Mouse (Mus musculus) kidney, postnatal 0 days (tissue): ENCODE results near the gene Paqr3. TPM values are rescaled to one million over a fixed set of nuclear protein-coding genes. Genes with fewer than 3 reads are reported as not detected.

ENCODE experiments used
- ATAC-seq: fragments of 200-750 bp; cut with Nextera tagmentation; replicated peaks from 2 replicates; pipeline ENCODE4 v1.8.0; 2017; ENCODE audit warnings: low read depth, moderate number of reproducible peaks, moderate TSS enrichment, moderate library complexity; ENCODE audit not compliant: low FRiP score
- DNase-seq: peaks from one replicate; pipeline ENCODE4 v3.0.0-alpha.2; 2016; ENCODE audit warnings: low spot score
- H3K27ac ChIP-seq: fragments of 300-500 bp; sonication (generic); 2 replicates; pipeline ENCODE4 v1.5.1; 2014; ENCODE audit warnings: mild to moderate bottlenecking
- H3K27me3 ChIP-seq: fragments of 300-500 bp; sonication (generic); 2 replicates; pipeline ENCODE4 v1.6.1; 2014; ENCODE audit warnings: low read length, mixed read lengths; ENCODE audit not compliant: insufficient read depth
- H3K36me3 ChIP-seq: fragments of 300-500 bp; sonication (generic); 2 replicates; pipeline ENCODE4 v1.6.1; 2014; ENCODE audit warnings: low read length, mixed read lengths; ENCODE audit not compliant: insufficient read depth
- H3K4me1 ChIP-seq: fragments of 300-500 bp; sonication (generic); replicated peaks from 2 replicates; pipeline ENCODE4 v1.6.1; 2014; ENCODE audit warnings: antibody characterized with exemption, low read length, mixed read lengths; ENCODE audit not compliant: insufficient read depth
- H3K4me2 ChIP-seq: fragments of 300-500 bp; sonication (generic); 2 replicates; pipeline ENCODE4 v1.6.1; 2014; ENCODE audit warnings: mild to moderate bottlenecking, low read length, moderate library complexity, mixed read lengths
- H3K4me3 ChIP-seq: fragments of 300-500 bp; sonication (generic); replicated peaks from 2 replicates; pipeline ENCODE4 v1.5.1; 2014; ENCODE audit warnings: low read depth, low read length
- H3K9ac ChIP-seq: fragments of 300-500 bp; sonication (generic); 2 replicates; pipeline ENCODE4 v1.6.1; 2014; ENCODE audit warnings: low read depth, low read length
- H3K9me3 ChIP-seq: fragments of 300-500 bp; sonication (generic); replicated peaks from 2 replicates; pipeline ENCODE4 v1.6.1; 2016; ENCODE audit warnings: low read length, inconsistent platforms, mixed read lengths
- CTCF ChIP-seq: IDR thresholded peaks from 2 replicates; pipeline ENCODE4 v1.5.1; 2016; ENCODE audit warnings: antibody characterized with exemption, low read depth, mild to moderate bottlenecking, moderate library complexity
- WGBS: fragments of 180-500 bp; shearing (Covaris S2); extraction: QIAGEN DNeasy Blood & Tissue Kit; methylation state at CpG from one replicate; pipeline ENCODE4 v1.1.7; 2014; 5-methylcytosine and 5-hydroxymethylcytosine counted together
- polyA plus RNA-seq: library from polyadenylated mRNA; unstranded; fragments of >200 nt; fragmentation: Nextera tagmentation; extraction: Ambion mirVana; gene quantifications from 2 replicates; pipeline ENCODE4 v1.2.1, GENCODE M21; 2015

Gene Paqr3
- polyA plus RNA-seq, 1 experiment from 2014 or later: 3.3 TPM

GRCm38 (mm10) chr5:97097631-97098041, 13.8 kb downstream of the Paqr3 start:
- ATAC-seq: peak; percentile 92
- TF ChIP-seq CTCF: no peak
- Histone ChIP-seq H3K4me2 (no peak overlapping the region), H3K27me3 (no peaks in the 10 kb centered on the region), H3K9me3 (no peaks in the 10 kb centered on the region), H3K9ac (no peak overlapping the region), H3K27ac (no peak overlapping the region), H3K36me3 (0 out of 2 replicates have a peak, but pooled peaks cover 2% of the 10 kb centered on the region), H3K4me1 (no peaks in the 10 kb centered on the region), H3K4me3 (no peak overlapping the region)
- DNase-seq: no peak
- WGBS: 59% methylated on average over 9 of the region's 9 CpGs

DNA sequence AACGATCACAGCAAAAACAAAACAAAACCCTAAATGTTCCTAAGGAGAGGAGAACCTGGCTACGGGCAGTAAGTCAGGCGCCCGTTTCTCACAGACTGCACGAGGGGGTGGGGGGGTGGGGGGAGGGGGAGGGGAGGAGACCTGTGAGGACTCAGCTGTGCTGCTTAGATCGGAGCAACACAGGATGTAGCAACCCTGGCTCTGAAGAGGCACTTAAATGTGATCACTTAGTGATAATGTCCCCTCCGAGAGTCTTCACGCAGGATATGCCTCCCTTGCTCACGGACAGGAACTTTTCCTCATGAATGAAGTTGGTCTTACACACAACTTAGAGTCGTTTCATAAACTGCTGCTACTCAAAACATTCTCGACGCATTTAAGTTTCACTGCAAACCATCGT, 16.1 kb downstream of the Paqr3 start:
- Histone ChIP-seq H3K36me3 (0 out of 2 replicates have a peak, but pooled peaks cover 4% of the 10 kb centered on the region), H3K4me2 (no peak overlapping the region), H3K9ac (no peak overlapping the region), H3K4me1 (no peaks in the 10 kb centered on the region), H3K4me3 (no peak overlapping the region), H3K27me3 (no peaks in the 10 kb centered on the region), H3K9me3 (no peaks in the 10 kb centered on the region), H3K27ac (no peak overlapping the region)
- 67% methylated on average over 10 of the region's 13 CpGs for WGBS
- TF ChIP-seq CTCF: no peak
- ATAC-seq (no peak), DNase-seq (no peak)

GRCm38 (mm10) chr5:97092970-97093369, 18.4 kb downstream of the Paqr3 start:
- 0 out of 2 replicates have a peak, but pooled peaks cover 6% of the 10 kb centered on the region for H3K36me3 ChIP-seq
- TF ChIP-seq CTCF: no peak
- no peak overlapping the region for H3K27ac ChIP-seq
- ATAC-seq: no peak
- H3K4me1 ChIP-seq: no peaks in the 10 kb centered on the region
- DNase-seq: no peak
- H3K4me2 ChIP-seq: no peak overlapping the region
- WGBS: 76% methylated on average over 8 of the region's 8 CpGs
- H3K9ac ChIP-seq: no peak overlapping the region
- no peak overlapping the region for H3K4me3 ChIP-seq
- no peaks in the 10 kb centered on the region for H3K9me3 ChIP-seq
- H3K27me3 ChIP-seq: no peaks in the 10 kb centered on the region

GRCm38 (mm10) chr5:97090034-97090784, 21.2 kb downstream of the Paqr3 start:
- Histone ChIP-seq H3K4me2 (no peak overlapping the region), H3K9ac (no peak overlapping the region), H3K27me3 (no peaks in the 10 kb centered on the region), H3K9me3 (no peaks in the 10 kb centered on the region), H3K4me1 (no peaks in the 10 kb centered on the region), H3K4me3 (no peak overlapping the region), H3K36me3 (peaks cover 14% of the 10 kb centered on the region), H3K27ac (0 out of 2 replicates have a peak overlapping the region, but pooled peaks have one; percentile 8)
- no peak for TF ChIP-seq CTCF
- 66% methylated on average over 6 of the region's 6 CpGs for WGBS
- ATAC-seq: no peak
- DNase-seq: no peak

GRCm38 (mm10) chr5:97089426-97089825, 22.0 kb downstream of the Paqr3 start:
- H3K27ac ChIP-seq: 0 out of 2 replicates have a peak overlapping the region, but pooled peaks have one; percentile 8
- no peak overlapping the region for H3K4me3 ChIP-seq
- peaks cover 14% of the 10 kb centered on the region for H3K36me3 ChIP-seq
- no peak for ATAC-seq
- no peak for TF ChIP-seq CTCF
- H3K9ac ChIP-seq: no peak overlapping the region
- no peaks in the 10 kb centered on the region for H3K27me3 ChIP-seq
- WGBS: 80% methylated on average over 3 of the region's 3 CpGs
- H3K4me2 ChIP-seq: no peak overlapping the region
- H3K4me1 ChIP-seq: no peaks in the 10 kb centered on the region
- DNase-seq: no peak
- no peaks in the 10 kb centered on the region for H3K9me3 ChIP-seq

DNA sequence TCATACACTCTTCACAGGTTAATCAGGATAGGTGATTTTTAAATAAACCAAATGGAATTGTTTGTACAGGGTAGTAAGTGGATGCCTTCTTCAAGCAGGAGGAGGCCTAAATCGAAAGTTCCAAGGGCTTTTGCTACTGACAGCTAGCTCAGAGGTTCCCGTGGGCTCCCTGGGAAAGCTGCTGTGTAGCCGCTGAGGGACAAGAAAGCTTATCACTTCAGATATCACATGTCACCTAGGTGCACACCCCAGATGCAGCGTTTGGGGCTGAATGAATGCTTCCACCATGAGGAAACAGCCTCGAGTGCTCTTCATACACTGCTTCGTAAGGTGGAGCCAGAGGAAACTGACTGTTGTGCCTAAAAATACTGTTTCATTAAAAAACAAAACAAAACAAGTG, 23.2 kb downstream of the Paqr3 start:
- Histone ChIP-seq H3K9ac (no peak overlapping the region), H3K4me3 (no peak overlapping the region), H3K36me3 (peaks cover 17% of the 10 kb centered on the region), H3K27me3 (no peaks in the 10 kb centered on the region), H3K9me3 (no peaks in the 10 kb centered on the region), H3K27ac (no peak overlapping the region), H3K4me1 (no peaks in the 10 kb centered on the region), H3K4me2 (no peak overlapping the region)
- ATAC-seq (no peak), DNase-seq (no peak)
- 83% methylated on average over 6 of the region's 6 CpGs for WGBS
- TF ChIP-seq CTCF: no peak

GRCm38 (mm10) chr5:97087746-97088145, 23.6 kb downstream of the Paqr3 start:
- Histone ChIP-seq H3K9ac (no peak overlapping the region), H3K27ac (no peak overlapping the region), H3K4me1 (no peaks in the 10 kb centered on the region), H3K4me2 (no peak overlapping the region), H3K9me3 (no peaks in the 10 kb centered on the region), H3K27me3 (no peaks in the 10 kb centered on the region), H3K4me3 (no peak overlapping the region), H3K36me3 (peaks cover 16% of the 10 kb centered on the region)
- 94% methylated on average over 16 of the region's 16 CpGs for WGBS
- no peak for TF ChIP-seq CTCF
- ATAC-seq: no peak
- no peak for DNase-seq
